Mouse (Mus musculus): ENCODE measurements at regions not wholly inside any gene's neighbourhood (a gene's known extent, or its start where the extent isn't known, plus 50 kb on each side); places are given as distances from the start of the nearest gene placed in this dataset.
A peak's percentile ranks its signal among the peaks of the same experiment; 100 is the strongest.

GRCm38 (mm10) chr6:93257130-93257841 lies 314.0 kb upstream of the Adamts9 start:
- peak; percentile 4 for DNase-seq

- no peak for DNase-seq
These were observed 310.5 kb upstream of the Adamts9 start for GRCm38 (mm10) chr6:93253746-93254145.

- no peak for DNase-seq
These were observed 305.7 kb upstream of the Adamts9 start for GRCm38 (mm10) chr6:93248973-93249372.

- no peak for DNase-seq
These were observed 303.4 kb upstream of the Adamts9 start for GRCm38 (mm10) chr6:93246498-93247242.

- no peak for DNase-seq
These were observed 292.3 kb upstream of the Adamts9 start for GRCm38 (mm10) chr6:93235550-93235949.

- no peak for DNase-seq
These were observed 289.3 kb upstream of the Adamts9 start for GRCm38 (mm10) chr6:93232636-93233035.

GRCm38 (mm10) chr6:93230450-93230849 lies 287.2 kb upstream of the Adamts9 start:
- no peak for DNase-seq

GRCm38 (mm10) chr6:93229320-93229719 lies 286.0 kb upstream of the Adamts9 start:
- DNase-seq = no peak

- peak; percentile 29 for DNase-seq
These were observed 280.6 kb upstream of the Adamts9 start for GRCm38 (mm10) chr6:93223610-93224550.

- DNase-seq = no peak
These were observed 274.8 kb upstream of the Adamts9 start for GRCm38 (mm10) chr6:93218015-93218593.

- no peak for DNase-seq
These were observed 257.6 kb upstream of the Adamts9 start for GRCm38 (mm10) chr6:93200886-93201285.

GRCm38 (mm10) chr6:93194741-93195140 lies 251.4 kb upstream of the Adamts9 start:
- no peak for DNase-seq

- no peak for DNase-seq
These were observed 249.7 kb upstream of the Adamts9 start for GRCm38 (mm10) chr6:93192980-93193379.

GRCm38 (mm10) chr6:93190986-93191385 lies 247.7 kb upstream of the Adamts9 start:
- DNase-seq = no peak

- no peak for DNase-seq
These were observed 225.2 kb upstream of the Adamts9 start for GRCm38 (mm10) chr6:93168526-93168925.

- DNase-seq = no peak
These were observed 224.0 kb upstream of the Adamts9 start for GRCm38 (mm10) chr6:93167281-93167680.

- no peak for DNase-seq
These were observed 222.7 kb upstream of the Adamts9 start for GRCm38 (mm10) chr6:93165942-93166341.

- DNase-seq = no peak
These were observed 209.3 kb upstream of the Adamts9 start for GRCm38 (mm10) chr6:93152431-93153208.

- peak; percentile 23 for DNase-seq
These were observed 207.2 kb upstream of the Adamts9 start for GRCm38 (mm10) chr6:93150531-93150930.

GRCm38 (mm10) chr6:93149956-93150355 lies 206.7 kb upstream of the Adamts9 start:
- DNase-seq = no peak

- DNase-seq = no peak
These were observed 197.0 kb upstream of the Adamts9 start for GRCm38 (mm10) chr6:93140331-93140731.
